Mouse (Mus musculus): ENCODE data around the gene Prkcd.

- TF ChIP-seq CTCF (IDR thresholded peaks at IDR 0.05; ENCODE audit: extremely low read depth, insufficient read length, insufficient replicate concordance, low read depth, low read length) (peak; percentile 60; the same call in 1 of the 2 replicates), POLR2A (IDR thresholded peaks at IDR 0.05; ENCODE audit: low read depth, low read length) (no peak)
These were observed 25.0 kb upstream of the Prkcd start for GRCm38 (mm10) chr14:30650969-30651368.

Data from small intestine, adult 2 months (tissue).